Mouse (Mus musculus) gastrocnemius, postnatal 36 days (tissue): ENCODE data around the gene D630003M21Rik. TPM values are rescaled to one million over a fixed set of nuclear protein-coding genes. Genes with fewer than 3 reads are reported as not detected.

Experiments used
- DNase-seq, 2 experiments: peaks; one replicate each; pipeline ENCODE4 v3.0.0; 2022
- intact Hi-C: fragments of 180-260 bp; cut with DNase I; formaldehyde crosslinking; loops from one replicate; pipeline ENCODE4 v1.15.1; 2025
- total RNA-seq, 2 experiments: library from RNA; stranded (reverse); gene quantifications; 2 replicates each; pipeline ENCODE4 v1.2.3; 2021

The D630003M21Rik gene
- total RNA-seq, 2 experiments from 2014 or later, result 2.2 TPM

DNA sequence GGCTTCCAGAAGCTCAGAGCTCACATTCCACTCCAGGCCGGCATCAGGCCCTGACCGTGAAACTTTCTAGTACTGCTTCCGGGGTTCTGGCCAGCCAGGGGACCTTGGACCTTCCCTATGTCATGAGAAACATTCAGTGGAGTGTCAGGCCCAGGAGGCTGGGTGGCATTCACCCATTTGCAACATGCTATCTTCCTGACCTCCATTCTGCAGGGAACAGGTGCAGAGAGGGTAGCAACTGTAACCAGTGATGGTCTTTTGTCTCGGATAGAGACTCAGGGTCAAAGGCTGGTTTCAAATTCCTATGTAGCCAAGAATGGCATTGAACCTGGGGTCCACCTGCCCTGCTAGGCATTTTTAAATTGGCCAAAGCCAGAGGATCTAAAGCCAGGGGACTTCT, 25.3 kb downstream of the D630003M21Rik start:
- DNase-seq, result no peak
- intact Hi-C loops, result loop anchor here (1.0 to 5.0 kb wide), 3 partner anchors 55 to 156 kb away; no protein-coding TSS in a partner anchor

DNA sequence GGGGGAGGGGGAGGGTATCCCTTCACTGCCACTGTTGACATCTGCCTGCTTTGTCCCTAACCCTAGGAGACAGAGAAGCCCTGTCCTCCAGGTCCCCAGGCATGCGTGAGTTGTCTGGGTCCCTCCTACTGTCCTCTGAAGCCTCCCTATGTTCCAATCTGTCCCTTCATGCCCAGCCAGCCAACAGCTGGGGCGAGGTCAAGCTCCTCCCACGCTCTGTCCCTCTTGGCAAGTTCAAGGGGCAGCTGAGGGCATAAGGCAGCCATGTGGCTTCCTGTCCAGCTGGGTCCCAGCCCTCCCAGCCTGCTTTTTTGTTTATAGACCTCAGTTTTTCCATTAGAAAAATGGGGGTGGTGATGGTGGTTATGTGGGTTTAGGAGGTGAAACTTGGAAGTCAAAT, 29.7 kb downstream of the D630003M21Rik start:
- intact Hi-C loops, result no loop called here
- no peak for DNase-seq

DNA sequence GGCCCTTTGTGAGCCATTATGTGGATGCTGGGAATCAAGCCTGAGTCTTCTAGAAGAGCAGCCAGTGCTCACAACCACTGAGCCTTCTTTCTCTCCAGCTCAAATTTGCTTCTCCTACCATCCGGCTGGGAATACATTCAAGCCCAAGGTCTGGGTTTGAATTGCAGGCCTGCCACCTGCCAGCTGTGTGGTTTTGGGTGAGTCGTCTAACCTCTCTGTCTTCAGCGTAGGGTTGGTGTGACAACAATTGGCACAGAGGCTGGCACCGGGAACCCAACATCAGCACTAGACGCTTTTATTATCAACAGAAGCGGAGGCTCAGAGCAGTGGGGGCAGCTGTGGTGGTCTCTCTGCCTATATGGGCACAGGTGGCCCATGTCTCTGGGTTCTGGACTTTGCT, 30.2 kb downstream of the D630003M21Rik start:
- intact Hi-C loops, result no loop called here
- no peak for DNase-seq

DNA sequence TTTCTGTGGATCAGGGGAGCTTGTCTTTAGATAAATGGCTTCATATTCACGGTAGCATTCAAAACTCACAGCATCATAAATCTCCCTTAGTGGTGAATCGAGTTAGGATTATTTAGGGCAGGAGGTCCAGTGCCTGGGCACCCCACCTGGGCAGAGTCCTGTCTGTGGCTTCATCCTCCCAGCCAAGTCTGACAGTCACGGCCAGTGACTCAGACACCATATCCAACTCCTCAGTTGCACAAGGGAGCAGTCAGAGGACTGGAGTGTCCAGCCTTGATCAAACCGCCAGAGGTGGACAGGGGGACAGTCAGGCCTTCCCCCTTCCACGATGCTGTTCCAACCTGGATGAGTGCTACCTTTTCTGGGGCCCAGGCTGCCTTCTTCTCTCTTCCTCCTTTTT, 31.1 kb downstream of the D630003M21Rik start:
- intact Hi-C loops, result no loop called here

DNA sequence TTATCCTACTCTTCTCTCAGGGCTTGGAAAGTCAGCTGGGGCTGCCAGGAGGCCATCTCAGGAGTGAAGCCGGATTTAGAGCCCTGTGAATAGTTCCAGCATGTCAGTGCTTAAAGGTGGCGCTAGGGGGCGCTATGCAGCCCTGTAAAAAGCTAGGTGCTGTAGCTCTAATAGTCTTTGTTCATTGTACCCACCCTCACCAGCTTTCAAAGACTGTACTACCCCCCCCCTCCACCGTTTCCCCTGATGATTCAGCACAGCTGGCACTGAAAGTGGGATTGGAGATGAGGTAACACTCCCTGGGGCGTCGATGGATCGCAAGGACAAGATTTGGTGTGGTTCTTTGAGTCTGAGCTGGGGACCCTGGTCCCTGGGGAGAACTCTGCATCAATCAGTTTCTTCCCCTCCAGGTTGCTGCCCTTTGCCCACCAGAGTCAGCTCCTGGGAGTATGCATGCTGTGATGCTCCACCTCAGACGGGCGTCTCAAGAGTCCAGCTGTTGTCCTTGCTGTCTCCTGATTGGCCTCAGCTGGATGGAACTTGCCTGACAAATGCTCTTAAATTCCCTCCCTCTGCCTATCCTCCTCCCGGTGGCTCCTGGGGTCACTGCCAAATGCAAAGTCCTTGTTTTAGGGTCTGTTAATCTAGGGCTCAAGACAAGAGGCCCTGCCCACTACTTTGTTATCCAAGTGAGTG, 33.9 kb downstream of the D630003M21Rik start:
- intact Hi-C loops, result no loop called here
- DNase-seq, result peak in 1 of 2 experiments; percentile 43

More for the DNA sequence above, 31.1 kb downstream of the D630003M21Rik start:
- no peak for DNase-seq

DNA sequence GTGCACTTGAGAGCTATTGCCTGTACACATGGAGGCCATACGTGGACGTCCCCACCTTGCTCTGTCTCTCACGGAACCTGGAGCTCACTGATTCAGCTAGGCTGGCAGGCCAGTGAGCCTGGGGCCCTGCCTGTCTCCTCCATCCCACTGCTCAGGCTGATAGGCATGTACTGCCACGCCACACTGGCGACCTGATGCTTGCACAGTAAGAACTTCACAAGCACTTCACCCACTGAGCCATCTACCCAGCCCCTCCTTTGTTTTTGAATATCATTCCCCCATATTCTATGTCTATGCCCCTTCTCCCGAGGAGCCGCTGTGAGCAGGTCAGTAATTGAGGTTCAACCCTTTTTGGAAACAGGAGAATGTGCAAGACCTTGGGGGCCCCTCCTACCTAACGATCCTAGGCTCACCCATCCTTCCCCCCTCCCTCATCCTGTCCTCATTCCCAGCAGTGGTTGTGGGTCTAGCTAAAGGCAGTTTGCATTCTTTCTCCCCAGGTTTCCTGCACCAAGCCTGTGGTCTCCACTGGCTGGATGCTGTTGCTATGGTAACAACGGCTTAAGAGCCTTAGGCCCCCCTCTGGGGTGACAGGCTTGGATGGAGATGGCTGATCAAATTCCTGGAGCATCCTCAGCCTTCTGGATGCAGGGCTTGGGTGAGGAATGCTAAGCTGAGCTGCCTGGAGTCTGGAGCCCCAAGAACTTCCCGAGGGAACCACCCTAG, 35.2 kb downstream of the D630003M21Rik start:
- no peak for DNase-seq
- intact Hi-C loops, result no loop called here

DNA sequence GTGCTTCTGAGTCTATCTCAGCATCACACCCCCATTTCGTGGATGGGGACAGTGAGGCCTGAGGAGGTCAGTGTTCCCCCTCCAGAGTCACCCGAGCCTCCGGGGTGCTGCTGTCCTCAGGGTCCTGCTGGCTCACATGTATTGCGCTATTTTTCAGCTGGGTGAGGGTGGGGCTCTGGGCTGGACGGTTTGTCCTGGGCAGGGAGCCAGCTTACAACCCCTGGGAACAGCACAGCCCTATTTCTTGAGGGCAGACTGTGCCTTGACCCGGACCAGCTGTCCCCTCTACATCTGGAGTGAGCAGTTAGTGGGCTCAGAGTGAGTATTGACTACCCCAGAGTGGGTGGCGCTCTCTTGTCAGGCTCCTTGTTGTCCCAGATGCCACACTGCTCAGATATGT, 37.9 kb downstream of the D630003M21Rik start:
- intact Hi-C loops, result no loop called here
- DNase-seq, result peak; percentile 63 to 82

DNA sequence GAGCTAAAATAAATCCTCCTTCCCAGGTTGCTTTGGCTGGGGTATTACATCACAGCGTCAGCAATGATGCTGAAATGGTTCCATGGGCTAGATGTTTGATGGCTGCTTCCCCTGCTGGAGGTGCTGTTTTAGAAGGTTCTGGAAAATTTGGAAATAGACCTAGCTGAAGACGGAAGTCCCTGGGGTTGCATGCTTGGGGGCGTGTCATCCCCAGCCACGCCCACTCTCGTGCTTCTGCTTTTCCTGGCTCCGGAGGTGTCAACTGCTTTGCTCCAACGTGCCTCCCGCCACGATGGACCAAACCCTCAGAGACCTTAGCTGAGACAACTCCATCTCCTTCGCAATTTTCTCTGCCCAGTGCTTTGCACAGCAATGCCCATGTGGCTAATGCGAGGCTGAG, 39.6 kb downstream of the D630003M21Rik start:
- no peak for DNase-seq
- intact Hi-C loops, result no loop called here

DNA sequence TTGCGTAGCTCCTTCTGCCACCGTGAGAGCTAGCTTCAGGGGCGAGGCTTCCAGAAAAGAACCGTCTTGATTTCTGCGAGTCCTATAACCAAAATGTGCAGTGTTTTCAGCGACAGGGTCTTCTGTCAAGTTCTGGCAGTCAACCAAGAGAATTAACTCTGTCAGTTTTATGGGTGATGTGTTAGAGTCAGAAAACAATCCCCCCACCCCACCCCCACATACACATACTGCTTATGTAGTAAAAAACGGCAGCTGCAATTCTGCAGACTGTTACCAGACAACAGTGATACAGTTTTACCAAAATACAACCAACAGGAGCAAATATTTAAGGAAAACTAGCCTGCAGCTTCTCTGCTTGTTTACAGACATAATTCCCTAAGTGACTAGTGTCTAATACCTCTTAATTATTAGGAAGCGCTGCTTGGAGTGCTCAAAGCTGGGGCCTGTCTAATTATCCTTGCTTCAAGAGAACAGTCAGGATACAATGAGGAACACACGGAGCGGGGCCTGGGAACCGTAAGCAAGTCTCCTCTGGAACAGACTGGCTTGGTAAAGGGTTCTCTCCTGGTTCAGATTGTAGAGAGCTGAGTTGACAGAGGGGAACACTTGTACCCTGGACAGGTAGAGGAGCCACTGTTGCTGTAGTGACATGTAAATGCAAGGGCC, 42.7 kb downstream of the D630003M21Rik start:
- DNase-seq, result no peak
- intact Hi-C loops, result no loop called here

DNA sequence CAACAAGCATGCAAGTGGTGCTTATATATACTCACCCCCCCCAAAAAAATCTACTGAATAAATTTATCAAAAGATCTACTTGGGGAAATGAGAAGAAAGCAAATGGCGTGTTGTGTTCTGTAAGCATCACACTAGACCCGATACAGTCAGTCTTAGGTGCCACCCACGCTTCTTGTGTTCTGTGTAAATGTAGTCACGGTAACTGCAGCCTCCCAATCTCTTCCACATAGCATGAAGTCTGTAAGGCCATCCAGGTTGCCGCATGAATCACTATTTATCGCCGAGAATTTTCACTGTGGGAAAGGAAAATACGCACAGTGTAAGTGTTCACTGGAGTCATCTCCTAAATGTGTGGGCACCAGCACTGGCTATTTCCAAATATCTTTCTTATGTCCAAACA, 45.8 kb downstream of the D630003M21Rik start:
- intact Hi-C loops, result no loop called here
- no peak for DNase-seq

DNA sequence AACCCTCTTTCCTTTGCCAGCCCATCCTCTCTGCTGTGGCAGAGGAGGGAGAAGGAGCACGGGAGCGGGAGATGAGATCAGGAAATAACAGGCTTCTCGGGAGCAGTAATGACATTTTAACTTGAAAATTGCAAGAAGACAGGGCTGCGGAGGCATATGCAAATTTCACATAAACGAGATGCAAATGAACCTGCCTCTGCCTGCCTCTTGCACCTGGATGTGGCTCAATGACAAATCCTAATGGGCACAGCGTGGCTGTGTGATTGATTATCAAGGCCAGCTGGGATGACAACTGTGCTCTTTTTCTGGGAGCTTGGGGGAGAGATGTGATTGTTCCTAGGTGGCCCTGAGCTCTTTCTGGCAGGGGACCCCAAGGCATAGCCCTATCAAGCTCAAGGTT, 47.1 kb downstream of the D630003M21Rik start:
- no peak for DNase-seq
- intact Hi-C loops, result no loop called here

DNA sequence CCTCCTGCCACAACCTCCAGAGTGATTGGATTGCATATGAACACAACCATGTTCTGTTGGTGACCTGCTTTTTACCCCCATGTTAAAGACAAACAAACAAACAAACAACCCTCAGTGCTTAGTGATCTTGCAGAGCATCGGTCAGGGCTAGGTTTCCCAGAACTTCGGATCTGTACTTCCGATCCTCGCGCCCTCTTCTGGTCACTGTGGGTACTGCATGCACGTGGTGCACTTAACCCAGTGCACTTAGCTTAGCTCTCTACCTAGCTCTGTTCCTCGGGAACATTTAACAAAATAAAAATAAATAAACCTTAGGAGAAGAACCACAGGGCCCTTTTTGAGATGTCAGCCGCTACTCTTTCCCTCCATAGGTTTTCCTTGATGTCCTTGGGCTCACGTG, 48.2 kb downstream of the D630003M21Rik start:
- DNase-seq, result peak in 1 of 2 experiments; percentile 35
- intact Hi-C loops, result no loop called here

DNA sequence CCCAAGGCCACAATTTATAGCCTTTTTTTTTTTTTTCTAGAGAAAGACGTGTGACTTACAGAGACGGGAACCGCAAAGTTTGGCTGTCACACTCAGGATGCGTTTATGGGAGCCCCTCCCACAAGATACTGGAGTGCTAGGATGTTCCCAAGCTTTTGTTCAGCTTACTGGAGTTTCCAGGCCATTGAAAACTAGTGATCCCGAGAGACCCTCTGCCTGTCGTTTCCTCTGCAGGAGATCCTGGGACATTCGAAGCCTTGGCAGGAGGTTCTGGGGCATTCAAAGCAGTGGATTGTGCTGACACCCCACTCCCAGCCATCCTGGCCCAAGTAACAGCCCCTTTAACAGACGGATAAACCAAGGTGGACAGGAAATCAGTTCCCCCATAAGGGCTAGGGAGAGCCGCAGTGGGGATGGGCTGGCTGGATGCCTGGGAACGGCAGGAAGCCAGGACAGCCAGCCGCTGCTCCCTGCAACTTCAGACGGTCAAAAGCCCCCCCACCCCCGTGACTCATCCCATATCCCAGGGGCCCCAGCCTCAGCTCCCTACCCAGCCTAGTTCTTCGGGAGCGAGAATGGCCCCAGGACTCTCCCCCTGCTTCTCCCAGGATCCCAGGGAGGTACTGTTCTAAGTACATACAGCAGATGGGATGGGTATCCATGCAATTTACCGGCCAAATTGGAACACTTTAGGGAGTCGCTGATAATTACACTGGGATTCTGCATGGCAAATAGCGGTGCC, 49.5 kb downstream of the D630003M21Rik start:
- intact Hi-C loops, result no loop called here
- peak; percentile 61 to 71 for DNase-seq

DNA sequence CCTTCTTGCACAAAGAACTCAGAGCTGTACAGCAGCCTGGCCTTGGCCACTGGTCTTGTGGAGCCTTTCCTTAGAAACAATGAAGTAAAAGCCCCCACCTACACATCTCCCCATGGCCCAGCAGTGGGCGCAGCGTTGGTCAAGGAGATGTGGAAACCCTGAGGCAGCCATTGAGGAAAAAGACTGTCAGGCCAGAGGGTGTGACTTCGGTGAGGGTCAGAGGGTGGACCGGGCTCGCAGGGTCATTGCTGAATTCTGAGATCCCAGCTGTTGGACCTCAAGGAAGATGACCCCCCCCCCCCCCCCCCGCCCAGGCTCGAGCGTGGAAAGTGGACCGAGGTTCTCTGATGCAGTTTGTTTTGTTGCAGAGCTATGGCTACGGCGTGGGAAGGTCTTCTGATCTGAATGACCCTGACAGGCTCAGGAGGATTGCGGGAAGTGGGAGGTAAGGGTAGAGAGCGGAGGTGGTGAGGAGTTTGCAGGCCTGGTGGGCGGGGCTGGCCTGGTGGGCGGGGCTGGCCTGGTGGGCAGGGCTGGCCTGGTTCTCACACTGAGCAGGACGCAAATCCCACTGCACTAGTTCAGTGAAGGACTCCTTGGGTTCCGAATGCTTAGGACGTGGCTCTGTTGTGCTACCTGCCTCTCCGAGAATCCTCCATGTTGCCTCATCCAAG, 50.2 kb downstream of the D630003M21Rik start:
- intact Hi-C loops, result no loop called here
- DNase-seq, result peak; percentile 71 to 75

DNA sequence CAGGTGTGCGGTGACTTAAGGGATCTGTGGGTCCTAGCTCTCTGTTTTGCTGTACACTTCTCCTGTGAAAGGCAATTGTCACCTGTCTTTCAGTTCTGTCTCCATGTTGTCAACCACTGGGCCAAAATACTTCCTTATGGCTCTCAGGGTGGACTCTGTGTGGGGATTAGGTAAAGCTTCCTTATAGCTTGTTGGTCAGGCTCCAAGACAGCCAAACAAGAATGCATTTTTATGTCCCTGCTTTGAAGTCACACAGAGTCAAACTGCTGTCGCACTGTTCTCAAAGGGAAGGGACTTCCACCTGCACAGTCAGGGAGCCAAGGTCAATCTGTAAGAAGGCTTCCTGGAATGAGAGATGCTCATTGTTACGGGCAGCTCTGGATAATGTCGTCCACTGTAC, 50.9 kb downstream of the D630003M21Rik start:
- intact Hi-C loops, result no loop called here

DNA sequence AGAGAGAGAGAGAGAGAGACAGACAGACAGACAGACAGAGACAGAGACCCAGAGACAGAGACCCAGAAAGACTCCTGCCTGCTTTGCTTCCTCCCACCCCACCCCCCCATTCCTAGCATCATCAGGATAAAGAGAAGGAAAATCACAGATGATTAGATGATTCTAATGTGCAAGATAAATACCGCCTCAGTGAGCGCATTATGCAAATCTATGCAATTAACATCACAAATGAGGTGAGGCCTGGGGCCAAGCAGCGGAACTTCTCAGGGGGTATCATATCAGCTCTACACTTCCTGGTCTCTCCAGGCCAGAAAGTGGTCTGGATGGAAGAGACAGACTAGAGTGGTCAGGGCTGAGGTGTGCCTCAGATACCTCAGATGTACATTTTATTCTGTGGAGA, 51.4 kb downstream of the D630003M21Rik start:
- intact Hi-C loops, result no loop called here
- DNase-seq, result no peak

More for the DNA sequence above, 50.9 kb downstream of the D630003M21Rik start:
- no peak for DNase-seq

DNA sequence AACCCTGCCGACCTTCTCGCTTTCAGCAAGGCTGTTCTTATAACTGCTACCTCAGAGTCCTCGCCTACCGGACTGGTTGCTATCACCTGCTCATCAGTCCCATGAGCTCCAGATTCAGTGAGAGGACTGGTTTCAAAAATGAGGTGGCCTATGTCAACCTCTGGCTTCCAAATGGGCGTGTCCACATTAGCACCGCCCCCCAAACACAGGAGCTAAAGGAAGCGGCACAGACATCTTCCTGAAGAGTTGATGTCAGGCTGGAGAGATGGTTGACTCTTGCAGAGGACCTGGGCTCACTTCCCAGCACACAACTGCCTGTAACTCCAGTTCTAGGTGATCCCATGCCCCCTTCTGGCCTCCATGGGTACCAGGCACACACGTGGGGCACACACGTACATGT, 52.3 kb downstream of the D630003M21Rik start:
- no peak for DNase-seq
- intact Hi-C loops, result no loop called here

DNA sequence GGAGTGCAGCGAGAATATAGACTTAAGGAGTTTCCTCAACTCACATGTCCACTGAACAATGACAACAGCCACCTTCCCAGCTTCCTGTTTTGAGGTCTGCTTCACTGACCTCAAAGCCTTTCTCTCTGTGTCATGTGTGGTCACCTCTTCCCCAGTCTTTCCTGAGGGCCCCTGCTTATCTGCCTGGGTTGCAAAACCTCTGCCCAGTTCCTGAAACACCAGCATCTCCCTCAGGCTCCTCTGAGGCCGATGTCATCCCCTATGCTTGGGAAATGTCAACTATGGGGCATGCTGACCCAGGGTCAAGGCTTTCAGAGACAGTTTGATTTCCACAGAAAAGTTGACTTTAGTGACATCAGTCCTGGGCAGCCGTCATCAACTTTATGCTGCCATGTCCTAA, 53.6 kb downstream of the D630003M21Rik start:
- intact Hi-C loops, result no loop called here
- DNase-seq, result no peak

DNA sequence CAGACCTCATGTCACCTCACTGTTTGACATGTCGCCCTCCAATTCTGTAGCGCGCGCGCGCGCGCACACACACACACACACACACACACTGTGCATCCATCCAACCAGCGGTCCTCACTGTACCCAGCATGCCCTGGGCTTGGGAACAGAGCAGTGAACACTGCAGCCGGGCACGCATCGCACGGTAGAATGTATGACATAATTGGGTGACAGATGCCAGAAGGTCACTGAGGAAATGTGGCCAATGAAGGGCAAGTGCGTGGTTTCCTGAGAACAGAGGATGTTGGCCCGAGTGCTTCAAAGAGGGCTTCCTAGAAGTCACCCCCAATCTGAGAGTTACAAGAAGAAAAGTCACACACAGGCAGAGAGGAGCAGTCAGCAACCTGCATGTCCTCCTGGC, 54.1 kb downstream of the D630003M21Rik start:
- no peak for DNase-seq
- intact Hi-C loops, result no loop called here

DNA sequence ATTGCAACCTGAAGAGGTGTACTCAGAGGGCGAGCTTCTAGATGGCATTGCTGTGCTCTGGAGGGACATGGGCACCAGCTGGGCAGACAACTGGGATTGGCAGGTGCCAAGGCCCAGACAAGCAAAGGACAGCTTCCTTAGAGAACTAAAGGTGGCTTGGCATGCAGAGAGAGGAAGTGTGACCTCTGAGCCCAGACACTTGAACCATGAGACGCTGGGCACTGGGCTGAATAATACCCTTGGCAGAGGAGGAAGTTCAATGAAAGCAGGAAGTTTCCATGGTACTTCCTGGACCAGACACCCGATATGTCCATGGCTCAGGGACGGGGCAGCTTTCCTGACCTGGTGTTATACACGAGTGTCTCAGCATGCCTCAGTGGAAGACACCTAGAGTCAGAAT, 54.6 kb downstream of the D630003M21Rik start:
- intact Hi-C loops, result no loop called here
- DNase-seq, result no peak
